Mouse (Mus musculus) liver, postnatal 0 days (tissue): ENCODE data around the gene Birc7.

Experiments used
- CTCF ChIP-seq: sonication (generic); IDR thresholded peaks from 2 replicates; pipeline ENCODE4 v1.5.1; 2016; ENCODE audit warnings: antibody characterized with exemption, low read depth
- EP300 ChIP-seq: IDR thresholded peaks from 2 replicates; pipeline ENCODE4 v1.6.1; 2016; ENCODE audit warnings: antibody characterized with exemption, low read depth, mild to moderate bottlenecking

GRCm38 (mm10) chr2:180891075-180891834 is 37.6 kb upstream of the Birc7 start:
- TF ChIP-seq CTCF (no peak), EP300 (no peak)
